Mouse (Mus musculus): ENCODE results near the gene Acyp1.

Gene Acyp1

GRCm38 (mm10) chr12:85233376-85234358, 54.6 kb downstream of the Acyp1 start:
- no peak for DNase-seq

- peak; percentile 15 to 39 for DNase-seq
Observed at GRCm38 (mm10) chr12:85227876-85228599, 60.2 kb downstream of the Acyp1 start.

GRCm38 (mm10) chr12:85227227-85227626, 61.0 kb downstream of the Acyp1 start:
- DNase-seq: no peak
